Mouse (Mus musculus): Measurements from ENCODE around the gene Ttc29. TPM values are rescaled to one million over a fixed set of nuclear protein-coding genes. Genes with fewer than 3 reads are reported as not detected.
A peak's percentile ranks its signal among the peaks of the same experiment; 100 is the strongest.

The Ttc29 gene
- polyA plus RNA-seq, 1 experiment from 2014 or later: not detected

DNA sequence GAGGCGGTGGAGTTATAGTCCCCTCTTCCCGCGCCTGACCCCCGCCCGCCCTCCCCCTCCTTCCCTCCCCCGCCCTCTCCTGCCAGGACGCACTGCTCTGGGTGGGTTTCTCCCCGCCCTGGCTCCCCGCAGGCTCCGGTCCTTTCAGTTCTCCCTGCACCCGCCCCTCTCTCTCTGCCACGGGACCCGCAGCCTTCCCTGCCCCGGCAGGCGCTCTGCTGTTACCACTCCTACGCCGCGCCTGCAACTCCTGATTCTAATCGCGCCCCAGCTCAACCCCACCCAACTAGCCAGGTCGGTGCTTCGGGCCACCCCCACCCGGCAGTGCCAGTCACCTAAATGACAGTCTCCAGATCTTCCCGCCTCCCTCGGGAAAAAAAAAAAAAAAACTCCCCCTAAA, 223.6 kb downstream of the Ttc29 start:
- H3K4me2 ChIP-seq: peak overlapping the region; percentile 90
- ATAC-seq (ENCODE audit: insufficient number of reproducible peaks, low FRiP score): peak; percentile 36; the same call in 1 of the 2 replicates
- no peaks in the 10 kb centered on the region for H3K36me3 ChIP-seq
- no peak overlapping the region for H3K27ac ChIP-seq (ENCODE audit: poor library complexity, severe bottlenecking)
- peaks cover 89% of the 10 kb centered on the region for H3K27me3 ChIP-seq (replicated peaks)
- H3K4me1 ChIP-seq (replicated peaks): peaks cover 38% of the 10 kb centered on the region
- WGBS: under 1% methylated on average over 24 of the region's 25 CpGs
- peak overlapping the region; percentile 53 for H3K4me3 ChIP-seq
- no peak overlapping the region for H3K9ac ChIP-seq
- H3K9me3 ChIP-seq (replicated peaks): no peaks in the 10 kb centered on the region

DNA sequence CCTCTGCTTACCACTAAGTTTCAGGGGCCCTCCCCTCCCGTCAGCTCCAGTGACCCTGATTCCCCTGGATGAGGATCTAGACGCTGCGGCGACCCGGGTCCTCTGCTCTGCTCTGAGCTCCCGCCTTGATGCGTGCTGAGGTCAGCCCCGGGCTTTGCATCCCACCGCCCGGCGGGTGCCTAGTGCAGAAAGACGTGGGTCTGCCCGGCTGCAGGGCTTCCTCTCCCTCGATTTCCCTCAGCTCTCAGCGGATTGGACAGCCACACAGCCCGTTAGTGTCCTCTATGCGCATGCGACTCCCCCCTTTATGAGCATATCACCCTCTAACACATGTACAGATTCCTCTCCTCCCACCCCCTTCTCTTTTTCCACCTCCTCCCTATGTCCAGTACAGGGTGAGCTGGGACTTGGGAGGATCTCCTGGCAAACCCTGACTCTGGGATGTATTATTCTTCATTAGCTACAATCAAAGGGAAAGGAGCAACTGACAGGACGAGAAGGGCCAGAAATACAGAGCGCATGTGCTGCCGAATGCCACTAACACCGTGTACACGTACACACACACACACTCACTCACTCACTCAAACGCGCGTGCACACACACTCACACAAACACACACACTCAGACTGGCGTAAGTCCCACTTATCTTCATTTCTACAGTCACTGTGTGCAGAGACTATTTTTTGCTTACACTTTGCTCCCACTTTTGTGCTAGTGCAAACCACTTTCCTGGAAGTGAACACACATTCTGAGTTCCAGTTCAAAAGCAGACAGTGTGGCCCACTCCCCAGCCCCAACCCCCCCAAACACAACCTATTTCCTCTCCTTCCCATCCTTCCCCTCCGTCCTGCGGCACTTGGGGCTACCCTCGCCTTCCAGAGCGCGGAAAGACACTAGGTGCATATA, 224.3 kb downstream of the Ttc29 start:
- H3K4me2 ChIP-seq: peak overlapping the region; percentile 90
- H3K27me3 ChIP-seq (replicated peaks): peaks cover 89% of the 10 kb centered on the region
- 3% methylated on average over 32 of the region's 32 CpGs for WGBS
- H3K36me3 ChIP-seq: no peaks in the 10 kb centered on the region
- no peak overlapping the region for H3K9ac ChIP-seq
- no peak; the same call in 1 of the 2 replicates for ATAC-seq (ENCODE audit: insufficient number of reproducible peaks, low FRiP score)
- H3K27ac ChIP-seq (ENCODE audit: poor library complexity, severe bottlenecking): no peak overlapping the region
- H3K4me3 ChIP-seq: peak overlapping the region; percentile 53
- H3K9me3 ChIP-seq (replicated peaks): no peaks in the 10 kb centered on the region
- H3K4me1 ChIP-seq (replicated peaks): peaks cover 38% of the 10 kb centered on the region

DNA sequence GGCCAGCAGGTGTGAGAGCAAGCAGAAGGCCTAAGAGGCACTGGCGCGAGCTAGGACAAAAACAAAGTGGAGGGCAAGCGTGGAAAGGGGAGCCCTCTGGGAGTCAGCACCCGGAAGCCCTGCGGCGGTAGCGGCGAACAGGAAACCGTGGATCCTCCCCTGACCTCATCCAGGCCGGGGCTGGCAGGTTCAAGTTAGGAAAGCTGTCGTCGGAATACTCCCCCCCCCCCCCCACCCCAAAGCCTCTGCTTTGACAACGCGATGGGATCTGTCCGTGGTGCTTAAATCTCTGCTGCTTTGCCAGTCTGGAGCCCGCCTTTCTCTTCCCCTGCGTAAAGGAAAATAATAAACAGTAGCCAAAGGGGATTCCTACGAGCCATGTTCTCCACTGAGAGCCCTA, 225.0 kb downstream of the Ttc29 start:
- WGBS: under 1% methylated on average over 18 of the region's 18 CpGs
- H3K4me3 ChIP-seq: peak overlapping the region; percentile 37
- ATAC-seq (ENCODE audit: insufficient number of reproducible peaks, low FRiP score): no peak
- H3K9me3 ChIP-seq (replicated peaks): no peaks in the 10 kb centered on the region
- peak overlapping the region; percentile 90 for H3K4me2 ChIP-seq
- H3K36me3 ChIP-seq: no peaks in the 10 kb centered on the region
- no peak overlapping the region for H3K27ac ChIP-seq (ENCODE audit: poor library complexity, severe bottlenecking)
- H3K4me1 ChIP-seq (replicated peaks): peaks cover 38% of the 10 kb centered on the region
- H3K9ac ChIP-seq: no peak overlapping the region
- peaks cover 89% of the 10 kb centered on the region for H3K27me3 ChIP-seq (replicated peaks)

DNA sequence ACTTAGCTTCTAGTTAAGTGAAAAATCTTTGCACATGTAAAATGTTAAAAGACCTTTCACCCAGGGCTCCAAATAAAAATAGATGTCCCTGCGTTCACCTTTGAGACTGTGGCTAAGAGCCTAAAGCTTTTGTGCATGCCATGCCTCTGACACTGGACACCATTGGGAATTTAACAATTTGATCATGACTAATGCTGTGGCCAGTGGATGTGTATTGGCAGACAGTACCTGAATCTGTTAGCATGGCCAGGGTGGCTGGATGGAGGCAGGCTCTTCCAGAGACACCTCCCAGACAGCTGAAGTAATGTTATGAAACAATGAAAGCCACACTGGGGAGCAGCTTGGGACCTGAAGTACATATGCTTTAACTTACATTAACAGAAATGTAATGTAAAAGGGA, 229.7 kb downstream of the Ttc29 start:
- Histone ChIP-seq H3K27me3 (replicated peaks) (peaks cover 50% of the 10 kb centered on the region), H3K36me3 (no peaks in the 10 kb centered on the region), H3K4me1 (replicated peaks) (peaks cover 4% of the 10 kb centered on the region), H3K9me3 (replicated peaks) (no peaks in the 10 kb centered on the region), H3K4me2 (no peak overlapping the region), H3K9ac (no peak overlapping the region), H3K27ac (ENCODE audit: poor library complexity, severe bottlenecking) (no peak overlapping the region), H3K4me3 (no peak overlapping the region)
- no peak for ATAC-seq (ENCODE audit: insufficient number of reproducible peaks, low FRiP score)
- 74% methylated on average over 1 of the region's 1 CpGs for WGBS

Other genes starting within 250 kb of the Ttc29 start
- not detected in 2 replicates for gene Pou4f2, start 223.3 kb downstream of the Ttc29 start, polyA plus RNA-seq (2016; fragmentation: Nextera tagmentation; extraction: Ambion mirVana)

Data from heart, embryonic 12.5 days (tissue).